Mouse (Mus musculus) lung, postnatal 10 days (tissue): Measurements from ENCODE around the gene Atxn1.

ENCODE experiments used
- DNase-seq: peaks from one replicate; pipeline ENCODE4 v3.0.0; 2021

The Atxn1 gene

GRCm38 (mm10) chr13:45821764-45822490 lies 142.9 kb downstream of the Atxn1 start:
- no peak for DNase-seq

- peak; percentile 27 for DNase-seq
These were observed 144.2 kb downstream of the Atxn1 start for GRCm38 (mm10) chr13:45820473-45821230.

GRCm38 (mm10) chr13:45816670-45817069 lies 148.1 kb downstream of the Atxn1 start:
- no peak for DNase-seq

- peak; percentile 20 for DNase-seq
These were observed 154.9 kb downstream of the Atxn1 start for GRCm38 (mm10) chr13:45809777-45810410.

GRCm38 (mm10) chr13:45807593-45808043 lies 157.2 kb downstream of the Atxn1 start:
- DNase-seq, result peak; percentile 56

- DNase-seq, result no peak
These were observed 157.9 kb downstream of the Atxn1 start for GRCm38 (mm10) chr13:45806600-45807525.

GRCm38 (mm10) chr13:45805915-45806599 lies 158.8 kb downstream of the Atxn1 start:
- DNase-seq, result no peak

- peak; percentile 67 for DNase-seq
These were observed 162.0 kb downstream of the Atxn1 start for GRCm38 (mm10) chr13:45802620-45803410.

GRCm38 (mm10) chr13:45798248-45798647 lies 166.6 kb downstream of the Atxn1 start:
- DNase-seq, result no peak

- no peak for DNase-seq
These were observed 167.1 kb downstream of the Atxn1 start for GRCm38 (mm10) chr13:45797696-45798095.

- no peak for DNase-seq
These were observed 168.5 kb downstream of the Atxn1 start for GRCm38 (mm10) chr13:45796286-45796685.

- DNase-seq, result no peak
These were observed 171.0 kb downstream of the Atxn1 start for GRCm38 (mm10) chr13:45793796-45794195.

- DNase-seq, result peak; percentile 48
These were observed 178.4 kb downstream of the Atxn1 start for GRCm38 (mm10) chr13:45786409-45786808.

- peak; percentile 66 for DNase-seq
These were observed 181.1 kb downstream of the Atxn1 start for GRCm38 (mm10) chr13:45783681-45784080.

- no peak for DNase-seq
These were observed 186.1 kb downstream of the Atxn1 start for GRCm38 (mm10) chr13:45778750-45779149.

- no peak for DNase-seq
These were observed 186.6 kb downstream of the Atxn1 start for GRCm38 (mm10) chr13:45778171-45778570.

- no peak for DNase-seq
These were observed 189.3 kb downstream of the Atxn1 start for GRCm38 (mm10) chr13:45775516-45775915.

- DNase-seq, result no peak
These were observed 191.2 kb downstream of the Atxn1 start for GRCm38 (mm10) chr13:45773381-45774168.

GRCm38 (mm10) chr13:45769757-45770156 lies 195.1 kb downstream of the Atxn1 start:
- DNase-seq, result no peak

GRCm38 (mm10) chr13:45768250-45768649 lies 196.6 kb downstream of the Atxn1 start:
- no peak for DNase-seq
